Mouse (Mus musculus) cerebellum, postnatal 25 days (tissue): Measurements from ENCODE around the gene Arhgap25.
"Not testable (repeated sequence)": the region's sequence is repeated elsewhere in the genome, so short reads cannot be mapped to it uniquely, and the experiment has no call there.

Experiments
- DNase-seq, 2 experiments: peaks; one replicate each; pipeline ENCODE4 v3.0.0; 2021; ENCODE audit warnings: mixed read lengths in 2 of 2

Gene Arhgap25

DNA sequence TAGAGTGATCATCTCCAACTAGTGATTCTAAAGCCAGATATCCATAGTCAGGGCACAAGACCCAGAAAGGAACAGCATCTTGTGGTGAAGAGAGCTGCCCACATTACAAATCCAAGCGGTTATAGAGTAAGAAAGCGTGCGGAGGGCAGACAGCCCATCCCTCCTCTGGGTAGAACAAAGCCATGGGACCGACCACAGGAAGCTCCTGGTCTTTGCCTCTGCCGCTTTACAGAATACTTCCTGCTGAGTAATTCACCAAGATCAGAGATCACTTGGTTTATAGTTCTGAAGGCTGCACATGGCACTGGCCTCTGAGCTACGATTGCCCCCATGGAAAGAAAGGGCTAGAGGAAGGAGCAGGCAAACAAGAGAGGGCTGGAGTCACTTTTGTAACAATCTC is 30.6 kb downstream of the Arhgap25 start:
- no peak for DNase-seq

DNA sequence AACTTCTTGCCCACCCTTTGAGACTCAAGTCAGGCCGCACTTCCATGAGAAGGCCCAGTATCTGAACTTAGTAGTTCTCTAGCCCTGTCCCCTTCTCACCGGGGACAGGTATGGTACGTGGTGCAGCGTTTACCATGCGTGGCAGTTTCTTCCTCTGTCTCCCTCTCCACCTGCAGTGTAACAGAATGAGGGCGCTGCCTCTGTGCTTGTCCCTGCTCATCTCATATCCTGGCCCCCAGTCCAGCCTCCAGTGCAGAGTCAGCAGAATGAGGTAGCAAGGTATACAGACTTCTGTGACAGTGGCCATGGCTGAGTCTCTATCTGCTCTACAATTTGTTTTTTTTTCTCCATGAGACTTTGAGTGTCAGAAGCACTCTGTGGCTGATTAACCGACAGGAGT is 32.4 kb downstream of the Arhgap25 start:
- no peak for DNase-seq

DNA sequence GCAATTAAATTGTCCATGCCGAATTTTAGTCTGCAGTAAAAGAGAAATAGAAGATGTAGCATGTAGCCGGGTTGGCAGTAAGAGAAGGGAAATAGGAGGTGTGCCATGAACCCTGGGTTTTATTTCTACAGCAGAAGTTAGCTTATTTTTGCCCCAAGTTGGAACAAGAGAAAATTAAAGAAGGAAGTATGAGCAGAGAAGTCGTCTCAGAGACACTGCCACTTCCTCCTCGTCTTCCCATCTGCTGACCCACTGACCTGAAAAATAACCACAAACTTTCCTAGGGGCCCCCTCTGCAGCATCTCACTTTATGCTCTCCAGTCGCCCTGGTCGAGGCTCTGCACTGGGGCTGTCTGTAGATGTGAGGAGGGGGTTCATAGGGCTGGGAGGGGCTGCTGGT is 33.3 kb downstream of the Arhgap25 start:
- no peak for DNase-seq

DNA sequence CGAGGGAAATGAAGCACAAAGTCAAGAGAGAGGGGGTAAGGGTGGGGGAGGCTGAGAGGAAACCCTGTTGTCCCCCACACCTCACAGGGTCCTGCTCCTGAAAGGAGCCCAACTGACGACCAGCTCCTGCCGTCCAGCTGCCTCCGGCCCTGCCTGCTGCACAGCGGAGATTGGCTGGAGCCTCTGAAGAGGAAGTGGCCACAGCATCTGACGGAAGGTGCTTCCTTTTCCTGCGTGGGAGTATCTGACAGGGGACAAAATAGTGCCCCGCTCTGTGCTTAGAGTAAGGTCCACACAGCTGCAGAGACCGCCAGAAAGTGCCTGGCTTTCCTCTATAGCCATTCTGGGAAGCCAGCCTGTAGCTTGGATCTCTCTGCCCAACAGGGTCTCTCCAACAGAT is 36.9 kb downstream of the Arhgap25 start:
- no peak for DNase-seq

DNA sequence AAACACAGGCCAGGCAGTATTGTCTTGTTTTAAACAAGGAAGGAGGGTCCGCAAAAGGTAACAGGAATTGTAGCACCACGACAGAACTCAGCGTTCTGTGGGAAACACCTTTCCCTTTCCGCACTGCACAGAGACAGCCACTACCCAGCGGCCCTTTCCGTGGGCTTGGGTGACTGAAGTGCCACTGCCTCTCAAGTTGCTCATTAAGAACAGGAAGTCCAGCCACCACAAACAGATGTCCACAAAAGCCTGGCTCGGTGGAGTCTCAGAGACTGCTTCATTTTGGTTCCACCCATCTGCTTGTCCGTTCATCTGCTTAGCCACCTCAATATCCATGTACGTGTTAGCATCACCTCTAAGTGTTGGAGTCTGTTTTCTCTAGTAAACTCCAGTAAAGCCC is 38.7 kb downstream of the Arhgap25 start:
- DNase-seq: no peak

DNA sequence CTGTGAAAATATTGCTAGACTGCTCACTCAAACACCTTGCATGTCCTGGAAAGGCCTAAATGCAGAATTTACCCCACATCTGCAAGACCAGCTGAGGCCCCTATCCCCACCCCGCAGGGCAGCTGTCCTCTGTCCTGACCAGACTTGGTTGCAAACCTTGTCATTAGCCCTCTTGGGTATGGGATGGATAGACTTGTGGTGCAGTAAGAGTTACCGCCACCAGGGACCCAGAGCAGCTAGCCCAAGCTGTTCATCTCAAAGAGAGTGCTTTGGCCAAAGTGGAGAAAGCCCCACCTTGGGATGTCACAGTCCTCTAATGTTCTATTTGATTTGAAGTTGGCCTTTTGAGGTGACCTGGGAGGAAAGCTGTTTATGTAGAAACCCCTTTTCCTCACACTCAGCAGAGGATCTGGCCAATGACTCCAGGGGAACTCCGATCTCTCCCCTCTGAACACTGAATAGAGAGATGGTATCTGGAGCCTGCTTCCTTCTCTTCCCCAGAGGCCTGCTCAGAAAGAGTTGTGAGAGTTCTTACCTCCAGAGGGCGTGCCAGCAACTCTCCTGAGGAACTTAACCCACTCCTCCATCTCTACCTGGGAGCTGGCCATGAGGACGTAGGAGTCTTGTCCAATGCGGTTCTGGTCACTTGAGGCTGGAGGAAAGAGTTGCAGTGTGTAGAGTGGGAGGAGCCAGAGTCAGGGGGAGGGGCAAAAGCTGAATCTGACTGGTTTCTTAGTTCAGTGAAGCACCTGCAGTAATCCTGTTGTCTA is 45.2 kb downstream of the Arhgap25 start:
- no peak for DNase-seq

DNA sequence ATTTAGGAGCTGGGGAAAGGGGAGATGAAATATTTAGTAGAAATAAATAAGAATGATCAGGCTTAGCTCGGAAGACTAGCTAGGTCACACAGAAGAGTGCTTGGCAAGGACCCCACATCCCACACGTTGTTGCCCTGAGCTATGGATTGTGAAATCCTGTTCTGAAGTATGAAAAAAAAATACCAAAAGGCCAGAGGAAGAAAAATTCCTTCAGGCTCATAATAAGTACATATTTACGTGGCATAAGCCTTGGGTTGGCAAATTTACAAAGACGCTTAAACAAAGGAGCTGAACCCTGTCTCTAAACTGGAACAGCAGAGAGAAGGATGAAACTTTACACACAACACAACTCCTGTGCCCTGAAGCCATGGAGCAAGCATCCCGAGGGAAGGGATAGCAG is 48.3 kb downstream of the Arhgap25 start:
- no peak for DNase-seq

DNA sequence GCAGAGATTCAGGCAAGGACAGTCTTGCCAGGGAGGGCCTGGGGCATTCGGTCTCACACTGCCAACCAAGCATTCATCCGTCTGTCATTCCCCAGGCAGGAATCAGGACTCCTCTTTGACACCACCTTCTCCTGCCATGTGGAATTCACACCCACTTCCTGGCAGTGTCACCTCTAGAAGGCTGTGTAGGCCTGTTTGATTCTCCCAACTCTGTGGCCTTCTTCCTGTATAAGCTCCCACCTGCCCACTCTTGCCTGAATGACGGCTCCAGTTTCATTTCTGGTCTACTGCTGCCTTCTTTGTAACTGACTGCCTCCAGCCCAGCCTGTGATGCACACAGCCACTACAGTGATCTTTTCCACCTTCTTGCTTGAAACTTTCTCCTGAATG is 49.2 kb downstream of the Arhgap25 start:
- DNase-seq: no peak

DNA sequence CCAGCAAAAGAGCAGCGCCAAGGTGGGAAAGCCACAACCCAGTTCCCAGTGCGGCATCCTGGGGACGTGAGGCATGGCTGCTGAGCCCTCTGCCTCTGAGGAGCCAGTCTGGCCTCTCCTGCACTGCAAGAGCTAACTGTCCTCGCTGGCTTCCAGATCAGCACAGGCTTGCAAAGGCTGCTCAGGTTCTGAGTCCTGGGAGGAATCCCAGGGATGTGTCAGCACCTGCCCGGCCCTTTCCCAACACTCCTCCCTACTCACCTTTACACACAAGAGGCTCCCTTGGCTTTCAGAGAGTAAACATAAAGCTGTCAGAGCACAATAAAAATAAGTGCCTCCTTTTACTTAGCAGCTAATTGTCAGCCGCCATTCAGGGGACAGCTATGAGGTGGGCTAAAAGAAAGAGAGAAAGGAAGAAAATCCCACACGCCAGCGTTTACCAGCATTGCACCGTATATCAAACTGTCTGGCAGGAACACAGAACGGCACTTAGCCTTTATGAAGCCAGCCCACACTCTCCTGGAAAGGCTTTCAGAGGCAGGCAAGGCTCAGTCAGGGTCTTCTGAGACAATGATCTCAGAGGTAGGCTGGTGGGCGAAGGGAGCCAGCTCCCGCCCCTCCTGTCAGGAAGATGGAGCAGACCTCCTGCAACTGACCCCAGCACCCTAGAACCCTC is 49.7 kb downstream of the Arhgap25 start:
- no peak for DNase-seq

DNA sequence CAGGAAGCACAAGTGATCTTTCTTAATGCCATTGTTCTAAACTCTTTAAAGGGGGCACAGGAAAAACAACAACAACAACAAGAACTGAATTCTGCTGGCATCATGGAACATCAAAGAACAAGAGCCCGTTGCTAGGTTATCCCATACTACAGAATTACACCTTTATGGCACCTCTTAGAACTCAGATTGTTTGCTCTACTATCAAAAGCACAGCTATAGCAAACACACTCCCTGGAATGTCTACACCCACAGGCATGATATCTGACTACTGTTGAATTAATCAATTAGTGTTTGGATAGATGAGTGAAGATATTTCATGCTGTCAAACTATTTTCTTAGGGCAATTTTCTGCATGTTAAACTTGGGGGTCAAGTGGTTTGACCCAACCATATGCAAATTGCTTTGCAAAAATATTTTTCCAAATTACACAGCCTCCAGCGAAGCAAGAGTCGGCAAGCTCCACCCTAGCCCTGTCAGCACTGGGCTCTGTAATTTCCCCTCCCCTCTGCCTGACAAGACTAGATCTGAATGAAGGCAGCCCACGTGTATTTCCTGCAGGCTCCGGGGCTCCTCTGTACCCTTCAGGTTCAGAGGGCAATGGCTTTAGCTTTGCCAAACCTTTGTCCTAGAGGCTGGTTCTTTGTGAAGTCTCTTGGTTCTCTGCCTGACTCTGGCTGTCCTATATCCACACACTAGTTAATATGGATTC is 53.6 kb downstream of the Arhgap25 start:
- DNase-seq: no peak

DNA sequence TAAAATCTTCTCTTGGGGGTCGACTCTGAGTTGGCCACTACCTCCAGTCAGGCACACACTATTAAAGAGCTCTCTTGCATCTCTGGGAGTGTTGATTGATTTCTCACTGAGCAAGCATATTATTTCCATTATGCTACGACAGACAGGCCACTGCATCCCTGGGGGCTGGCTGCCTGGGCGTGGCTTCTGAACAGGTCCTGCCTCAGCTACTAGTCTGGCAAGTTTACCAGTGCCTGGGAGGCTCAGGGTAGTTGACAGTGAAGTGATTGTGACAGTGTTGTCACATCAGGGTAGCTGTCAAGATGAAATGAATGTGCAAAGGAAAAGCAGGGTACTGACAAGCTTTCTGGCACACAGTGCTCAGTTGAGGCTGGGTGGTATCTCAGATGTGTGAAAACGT is 54.2 kb downstream of the Arhgap25 start:
- no peak for DNase-seq

DNA sequence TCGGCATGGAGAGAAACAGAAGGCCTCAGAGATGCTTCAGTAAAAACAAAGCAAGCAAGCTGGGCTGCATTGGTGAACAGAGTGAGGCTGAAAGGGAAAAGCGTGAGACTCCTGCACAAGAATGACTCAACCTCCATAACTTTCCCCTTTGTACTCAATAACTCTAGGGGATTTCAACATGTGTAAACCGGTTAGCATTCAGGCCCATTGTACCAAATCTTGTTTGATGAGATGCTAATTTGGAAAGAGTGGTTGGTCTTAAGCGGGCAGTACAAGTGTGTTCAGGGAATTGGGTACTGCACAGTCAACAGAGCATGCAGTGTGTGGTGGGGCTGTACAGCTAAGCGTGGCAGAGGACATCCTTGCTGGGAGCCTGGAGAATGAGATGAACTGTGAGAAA is 57.8 kb downstream of the Arhgap25 start:
- DNase-seq: no peak

DNA sequence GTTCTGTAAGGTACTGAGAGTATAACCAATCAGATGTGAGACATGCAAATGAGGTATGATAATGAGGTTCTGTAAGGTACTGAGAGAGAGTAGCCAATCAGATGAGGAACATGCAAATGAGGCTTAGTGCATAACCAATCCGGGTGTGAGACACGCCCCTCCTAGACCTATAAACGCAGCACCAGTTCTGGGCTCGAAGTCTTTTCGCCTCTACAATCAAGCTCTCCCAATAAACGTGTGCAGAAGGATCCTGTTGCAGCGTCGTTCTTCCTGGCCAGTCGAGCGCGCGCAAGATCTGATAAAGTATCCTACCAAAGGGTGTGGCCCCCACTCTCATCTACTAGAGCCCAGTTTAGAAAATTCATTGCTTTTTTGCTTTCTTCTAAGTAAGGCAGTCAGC is 63.0 kb downstream of the Arhgap25 start:
- DNase-seq: not testable (repeated sequence)

DNA sequence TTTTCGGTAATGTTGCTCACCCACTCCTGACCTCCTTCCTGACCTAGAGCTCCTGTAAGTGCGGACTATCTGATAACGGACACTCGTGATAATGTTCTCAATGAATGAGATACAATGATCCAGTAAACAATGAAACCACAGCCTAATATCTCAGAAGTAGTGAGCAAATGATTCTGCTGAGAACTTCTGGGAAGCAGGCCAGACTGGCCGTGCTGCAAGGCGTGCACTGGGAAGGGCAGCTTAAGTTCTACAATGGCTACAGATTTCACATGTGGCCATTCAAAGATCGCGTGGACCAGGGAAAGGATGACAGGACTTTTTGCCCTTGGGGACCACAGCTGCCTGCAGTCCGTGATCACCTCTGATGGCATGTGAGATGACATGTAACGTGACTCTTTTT is 64.7 kb downstream of the Arhgap25 start:
- no peak for DNase-seq

DNA sequence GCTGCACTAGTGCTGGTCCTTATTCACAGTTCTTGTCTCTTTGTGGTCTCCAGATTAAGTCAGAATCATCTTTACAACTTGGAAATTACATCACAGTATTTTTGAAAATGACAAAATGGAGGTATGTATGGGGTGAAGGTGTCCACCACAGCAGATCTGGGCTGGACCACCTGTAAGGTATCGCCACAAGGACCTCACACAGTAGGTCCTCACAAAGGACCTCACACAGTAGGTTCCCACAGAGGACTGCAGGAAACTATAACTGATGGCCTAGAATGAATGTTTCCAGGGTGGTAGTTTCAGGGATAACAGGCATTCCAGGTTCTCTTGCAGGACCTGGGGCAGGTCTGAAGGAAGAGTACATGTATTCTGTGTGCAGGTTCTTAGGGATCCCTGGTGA is 65.7 kb downstream of the Arhgap25 start:
- no peak for DNase-seq

DNA sequence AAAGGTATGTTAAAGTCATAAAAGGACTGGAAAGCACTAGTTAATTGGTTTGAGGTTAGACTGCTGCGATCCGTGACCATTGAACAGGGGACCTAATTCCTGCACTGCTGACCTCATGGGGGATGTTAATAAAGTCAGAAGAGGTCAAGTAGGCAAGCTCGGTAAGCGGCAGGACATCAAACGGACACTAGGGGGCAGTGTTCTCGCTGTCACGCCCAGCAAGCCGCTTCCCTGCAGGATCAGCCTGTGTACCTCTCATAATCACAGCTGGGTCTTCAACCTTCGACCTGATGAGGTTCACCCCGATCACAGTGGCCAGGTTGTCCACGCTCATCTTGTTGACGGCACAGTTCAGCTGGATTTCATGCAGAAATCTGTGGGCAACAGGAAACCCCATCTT is 66.8 kb downstream of the Arhgap25 start:
- DNase-seq: peak; percentile 61 to 79

DNA sequence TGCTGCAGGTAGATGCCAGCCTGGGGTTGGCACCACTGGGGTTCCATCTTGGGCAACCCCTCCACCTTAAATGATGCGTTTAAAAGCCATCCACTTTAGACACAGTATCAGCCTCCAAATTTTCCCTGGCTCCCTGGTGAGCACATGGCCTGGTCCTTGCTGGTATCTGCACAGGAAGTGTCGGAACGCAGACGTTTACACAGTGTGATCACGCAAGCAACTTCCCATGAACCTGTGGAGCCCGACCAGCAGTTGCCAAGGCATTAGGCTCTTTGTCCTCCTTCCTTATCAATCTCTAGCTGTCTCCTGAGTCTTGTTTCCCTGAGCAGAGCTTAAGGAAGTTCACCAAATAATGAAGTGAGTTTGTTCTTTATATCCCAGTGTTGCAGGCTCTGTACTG is 77.6 kb downstream of the Arhgap25 start:
- DNase-seq: no peak

DNA sequence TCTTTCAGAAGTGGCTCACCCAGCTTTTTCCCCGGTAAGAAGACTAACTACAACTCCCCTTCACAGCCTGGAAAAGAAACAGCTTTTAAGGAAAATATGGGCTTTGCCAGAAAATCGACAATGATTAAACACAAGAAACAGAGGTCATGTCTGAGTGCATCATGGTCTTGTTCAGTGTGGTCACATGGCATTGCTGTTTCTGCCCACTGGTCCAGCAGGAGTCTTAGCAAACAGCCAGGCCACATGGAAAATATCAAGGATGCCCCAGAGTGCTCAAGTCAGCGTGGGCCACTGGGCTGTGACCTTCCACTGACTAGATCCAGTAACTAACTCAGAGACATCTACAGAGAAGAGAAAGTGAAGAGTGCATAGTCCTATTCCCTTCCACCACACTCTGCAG is 81.3 kb downstream of the Arhgap25 start:
- no peak for DNase-seq

DNA sequence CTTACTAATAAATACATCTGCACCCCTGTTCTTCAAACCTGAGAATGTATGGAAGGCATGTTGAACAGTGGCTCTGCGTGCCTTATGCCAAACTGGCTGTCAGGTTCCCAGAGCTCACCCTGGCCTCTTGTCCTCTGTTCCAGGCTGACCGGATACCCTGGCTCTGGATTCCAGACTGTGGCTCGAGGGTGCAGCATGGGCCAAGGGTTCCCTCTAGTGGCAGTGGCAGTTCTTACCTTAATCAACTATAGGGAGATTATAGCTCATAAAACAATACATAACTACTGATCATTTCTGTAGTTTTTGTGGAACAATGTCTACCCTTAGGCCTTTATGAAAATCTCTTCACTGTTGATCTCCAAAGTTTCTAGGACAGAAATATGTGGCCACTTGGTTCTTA is 82.0 kb downstream of the Arhgap25 start:
- peak in 1 of 2 experiments; percentile 34 for DNase-seq

DNA sequence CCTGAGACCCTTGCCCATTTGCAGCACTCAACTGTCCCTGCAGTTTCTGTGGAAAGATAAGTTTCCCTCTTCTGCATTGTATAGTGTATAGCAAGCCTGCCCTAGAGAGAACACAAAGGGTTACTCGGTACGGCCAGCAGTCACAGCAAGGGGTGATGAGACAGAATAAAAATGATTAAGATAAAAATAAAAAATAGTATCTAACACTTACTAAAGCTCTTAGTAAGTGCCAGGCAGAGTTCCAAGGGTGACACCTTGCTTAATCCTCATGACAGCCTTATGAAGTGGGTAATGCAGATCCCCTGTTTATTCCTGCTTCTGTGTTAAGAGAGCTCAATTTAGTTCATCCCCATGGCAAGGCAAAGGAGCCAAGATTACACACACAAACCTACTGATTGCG is 83.5 kb downstream of the Arhgap25 start:
- no peak for DNase-seq

DNA sequence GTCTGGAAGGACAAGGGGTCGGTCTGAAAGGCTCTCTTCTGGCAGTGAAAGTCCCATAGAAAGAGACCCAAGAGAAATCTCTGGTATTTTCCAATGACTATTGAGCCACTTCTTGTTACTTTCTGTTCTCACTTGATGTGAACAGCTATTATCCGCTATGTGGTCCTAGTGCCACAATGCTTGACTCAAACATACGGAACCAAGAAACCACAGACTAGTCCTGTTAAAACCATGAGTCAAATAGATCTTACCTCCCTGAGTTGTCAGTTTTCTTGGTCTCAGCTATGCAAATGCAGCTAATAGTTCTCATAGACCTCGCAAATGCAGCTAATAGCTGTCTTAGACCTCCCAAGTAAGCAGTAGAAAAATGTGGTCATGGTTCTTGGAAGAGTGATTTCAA is 85.8 kb downstream of the Arhgap25 start:
- DNase-seq: no peak

DNA sequence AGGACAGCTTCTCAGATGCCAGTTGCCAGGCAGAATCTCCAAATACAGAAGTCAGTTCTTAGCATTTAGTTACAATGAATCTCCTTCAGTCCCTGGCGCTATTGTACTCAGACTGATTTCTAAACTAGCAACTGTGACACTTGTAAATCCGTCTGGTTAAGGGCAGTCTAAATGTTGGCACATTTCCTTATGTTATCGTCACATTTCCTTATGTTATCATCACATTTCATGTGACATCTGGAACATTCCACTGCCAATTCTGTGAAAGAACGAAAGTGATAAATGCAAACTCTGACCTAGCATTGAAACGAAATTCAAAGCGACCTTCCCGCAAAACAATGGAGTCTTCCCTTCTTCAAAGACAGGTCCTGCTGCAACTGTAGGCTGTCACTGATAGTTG is 87.8 kb downstream of the Arhgap25 start:
- DNase-seq: no peak

DNA sequence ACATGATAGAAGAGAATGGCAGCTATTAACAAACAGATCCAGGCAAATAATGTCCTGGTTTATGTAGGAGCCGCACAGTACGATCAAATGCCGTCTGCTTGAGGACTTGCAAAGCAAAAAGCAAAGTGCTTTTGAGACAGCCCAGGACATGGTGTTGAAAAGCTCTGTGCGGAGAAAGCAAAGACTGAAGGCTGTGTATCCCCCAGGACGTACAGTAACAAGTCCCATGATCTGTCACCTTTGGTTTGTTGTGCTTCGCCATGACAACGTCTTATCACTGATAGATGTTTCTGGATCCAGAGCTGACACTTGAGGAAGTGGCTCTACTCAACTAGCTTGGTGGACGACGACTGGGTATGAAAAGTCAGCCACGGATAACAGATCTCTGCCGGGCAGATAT is 89.8 kb downstream of the Arhgap25 start:
- DNase-seq: no peak

DNA sequence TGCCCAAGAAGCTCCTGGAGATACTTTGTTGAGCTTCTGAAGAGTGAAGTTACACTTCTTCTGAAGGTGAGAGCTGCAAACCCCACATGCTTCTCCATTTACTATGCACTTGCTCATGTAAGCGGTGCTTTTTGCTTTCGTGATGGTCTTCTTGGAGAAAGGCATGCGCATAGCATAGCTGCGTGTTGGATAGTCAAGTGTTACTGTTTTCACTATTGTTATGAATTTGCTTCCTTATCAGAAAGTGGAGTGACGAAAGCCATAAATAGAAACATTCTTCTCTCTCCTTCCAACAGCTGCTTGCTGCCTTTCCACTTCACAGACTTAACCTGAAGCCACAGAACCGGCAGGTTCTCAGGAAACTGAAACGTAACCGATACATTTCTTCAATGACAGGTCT is 96.3 kb downstream of the Arhgap25 start:
- DNase-seq: no peak
